ENCODE assay signal across 18 mouse cellular contexts in the genomic region with DNA sequence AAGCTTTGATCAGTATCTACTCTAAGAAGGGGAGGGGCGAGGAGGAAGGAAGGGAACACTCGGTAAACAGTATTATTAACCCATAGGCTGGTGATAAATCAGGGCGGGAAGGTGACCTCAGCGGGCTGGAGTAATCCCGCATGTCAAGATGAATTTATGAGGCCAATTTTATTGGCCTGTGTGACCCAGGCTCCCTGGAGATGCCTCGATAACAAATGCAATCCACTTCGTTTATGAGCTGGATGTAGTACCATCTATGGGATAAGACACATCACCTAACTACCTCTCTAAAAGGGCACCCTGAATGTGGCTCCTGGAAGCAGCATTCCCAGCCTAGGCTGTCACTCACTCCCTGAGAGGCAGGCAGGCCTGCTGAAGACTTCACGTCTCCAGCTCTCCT.
A peak's percentile ranks its signal among the peaks of the same experiment; 100 is the strongest.
DNase-seq lines count a peak whose midpoint lies in the region; ATAC-seq lines count a peak whose summit lies in the region.
"Had no signal": no experiment of that assay in that cellular context is flagged by ENCODE, and none has a peak within 500 bp of the region (broad histone marks: within the 10 kb centered on the region; RNA-seq: fewer than 3 reads in every experiment).

No protein-coding gene starts in this region.

- no peaks in the 10 kb centered on the region for H3K36me3 ChIP-seq in stomach, embryonic 15.5 days
- H3K36me3 ChIP-seq: hindbrain, embryonic 10.5 days had no signal

- no peak overlapping the region for H3K4me2 ChIP-seq in stomach, embryonic 15.5 days
- H3K4me2 ChIP-seq: forebrain, embryonic 13.5 days; lung, embryonic 14.5 days had no signal

- 6% methylated on average over 8 of the region's 8 CpGs for WGBS in large intestine, adult 2 months
- 18% methylated on average over 8 of the region's 8 CpGs for WGBS in stomach, embryonic 15.5 days

- 0 out of 2 replicates have a peak, but pooled peaks cover 7% of the 10 kb centered on the region for H3K27me3 ChIP-seq in stomach, embryonic 15.5 days (replicated peaks)
- H3K27me3 ChIP-seq: forebrain, embryonic 13.5 days had no signal

- no peaks in the 10 kb centered on the region for H3K4me1 ChIP-seq in stomach, embryonic 15.5 days
- H3K4me1 ChIP-seq: forebrain, embryonic 13.5 days had no signal

- H3K27ac ChIP-seq in stomach, embryonic 15.5 days: no peak overlapping the region
- H3K27ac ChIP-seq: forebrain, embryonic 13.5 days; hindbrain, embryonic 10.5 days; macrophage had no signal

- no peak overlapping the region for H3K9ac ChIP-seq in stomach, embryonic 15.5 days
- H3K9ac ChIP-seq: forebrain, embryonic 13.5 days; lung, embryonic 14.5 days had no signal

- intact Hi-C loops in heart, postnatal 10 days (cut with DNase I): no loop called here

- ATAC-seq in stomach, embryonic 15.5 days (ENCODE audit: insufficient read depth, low FRiP score, low read depth): peak; percentile 56; the same call in 1 of the 2 replicates
- ATAC-seq: activated CD4-positive, CD25-positive, alpha-beta regulatory T cell, adult 4 months; forebrain, embryonic 13.5 days had no signal

- H3K4me3 ChIP-seq in stomach, embryonic 15.5 days (replicated peaks): no peak overlapping the region
- H3K4me3 ChIP-seq: forebrain, embryonic 13.5 days; hindbrain, embryonic 10.5 days had no signal

- H3K9me3 ChIP-seq in stomach, embryonic 15.5 days: no peaks in the 10 kb centered on the region
- H3K9me3 ChIP-seq: forebrain, embryonic 13.5 days; hindbrain, embryonic 10.5 days had no signal

- DNase-seq in adrenal gland, postnatal 14 days: peak; percentile 9
- DNase-seq in adrenal gland, postnatal 4 days (ENCODE audit: low spot score in 2 of 2): no peak
- DNase-seq in embryo, embryonic 10.5 days (ENCODE audit: low spot score): peak; percentile 53
- peak; percentile 51 for DNase-seq in large intestine, adult 2 months (ENCODE audit: low read depth, low spot score)
- DNase-seq in cerebellum, postnatal 25 days: no peak
- no peak for DNase-seq in heart, postnatal 10 days
- no peak for DNase-seq in kidney, postnatal 4 days
- DNase-seq: cerebellum, adult 11 months; kidney, adult 9 months; lung, embryonic 14.5 days; midbrain, embryonic 14.5 days; retina, postnatal 1 day; thymus, postnatal 25 days had no signal

Comparison
In these comparisons a context has a peak if more than half of its experiments do, and no peak if none do; other contexts are left out.
1. DNase-seq: peak in adrenal gland, postnatal 14 days (single experiment), embryo, embryonic 10.5 days (single experiment) and large intestine, adult 2 months (single experiment); none in adrenal gland, postnatal 4 days (0 of 2), cerebellum, postnatal 25 days (0 of 2), heart, postnatal 10 days (0 of 2) and kidney, postnatal 4 days (0 of 2).